26 mouse cellular contexts compared by ENCODE assay signal in the genomic region with DNA sequence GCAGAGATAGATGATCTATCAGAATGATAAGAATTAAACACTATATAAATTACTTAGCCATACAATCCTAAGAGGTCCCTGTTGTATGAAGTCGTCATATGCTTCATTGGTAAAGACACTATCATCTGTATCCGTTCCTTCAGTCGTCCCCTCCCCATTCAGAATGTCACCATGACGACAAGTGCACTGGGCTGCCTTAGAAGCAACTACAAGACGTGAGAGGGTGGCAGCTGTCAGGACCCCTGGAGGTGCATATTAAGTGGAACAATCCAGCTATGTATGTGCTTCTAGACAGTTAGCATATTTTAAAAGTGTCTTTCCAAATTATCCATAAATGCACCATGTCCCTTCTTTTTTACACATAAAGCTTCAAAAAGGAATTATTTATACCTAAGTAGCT.
DNase-seq lines count a peak whose midpoint lies in the region; ATAC-seq and TF ChIP-seq lines count a peak whose summit lies in the region.
"Had no signal": no experiment of that assay in that cellular context is flagged by ENCODE, and none has a peak within 500 bp of the region (broad histone marks: within the 10 kb centered on the region; RNA-seq: fewer than 3 reads in every experiment).

No protein-coding gene starts in this region.

- TF ChIP-seq CTCF in heart, adult 2 months (IDR thresholded peaks at IDR 0.05) = no peak
- TF ChIP-seq CTCF in liver, postnatal 0 days (IDR thresholded peaks at IDR 0.05; ENCODE audit: low read depth) = no peak

- H3K27ac ChIP-seq in forebrain, embryonic 14.5 days (ENCODE audit: low read depth, low read length) = no peak overlapping the region
- H3K27ac ChIP-seq in forebrain, embryonic 13.5 days = no peak overlapping the region
- no peak overlapping the region for H3K27ac ChIP-seq in midbrain, embryonic 13.5 days
- no peak overlapping the region for H3K27ac ChIP-seq in heart, adult 2 months
- no peak overlapping the region for H3K27ac ChIP-seq in liver, postnatal 0 days (ENCODE audit: low read depth)
- H3K27ac ChIP-seq: embryonic facial prominence, embryonic 13.5 days; liver, embryonic 14.5 days; lung, embryonic 15.5 days; neural tube, embryonic 13.5 days; stomach, embryonic 15.5 days had no signal

- H3K9me3 ChIP-seq in forebrain, embryonic 14.5 days (replicated peaks; ENCODE audit: control insufficient read depth, low read length) = no peaks in the 10 kb centered on the region
- H3K9me3 ChIP-seq in forebrain, embryonic 13.5 days (replicated peaks) = no peaks in the 10 kb centered on the region
- no peaks in the 10 kb centered on the region for H3K9me3 ChIP-seq in midbrain, embryonic 13.5 days
- H3K9me3 ChIP-seq in liver, postnatal 0 days (ENCODE audit: low read length) = no peaks in the 10 kb centered on the region
- H3K9me3 ChIP-seq: embryonic facial prominence, embryonic 13.5 days; G1E; lung, embryonic 15.5 days; neural tube, embryonic 13.5 days; stomach, embryonic 15.5 days had no signal

- intact Hi-C loops in heart, adult 2 months (cut with DNase I) = no loop called here

- H3K36me3 ChIP-seq in forebrain, embryonic 14.5 days (ENCODE audit: control insufficient read depth, insufficient read depth, low read length) = no peaks in the 10 kb centered on the region
- no peaks in the 10 kb centered on the region for H3K36me3 ChIP-seq in forebrain, embryonic 13.5 days (ENCODE audit: poor library complexity, severe bottlenecking)
- no peaks in the 10 kb centered on the region for H3K36me3 ChIP-seq in midbrain, embryonic 13.5 days
- no peaks in the 10 kb centered on the region for H3K36me3 ChIP-seq in heart, adult 2 months (ENCODE audit: control insufficient read depth, insufficient read depth, low read length)
- no peaks in the 10 kb centered on the region for H3K36me3 ChIP-seq in liver, postnatal 0 days (replicated peaks; ENCODE audit: insufficient read depth, low read length)
- H3K36me3 ChIP-seq: embryonic facial prominence, embryonic 13.5 days; G1E; lung, embryonic 15.5 days; neural tube, embryonic 13.5 days; stomach, embryonic 15.5 days had no signal

- H3K79me2 ChIP-seq in heart, adult 2 months (replicated peaks; ENCODE audit: control insufficient read depth, insufficient read depth, low read length) = no peaks in the 10 kb centered on the region

- H3K9ac ChIP-seq in forebrain, embryonic 14.5 days (ENCODE audit: low read length) = no peak overlapping the region
- H3K9ac ChIP-seq in forebrain, embryonic 13.5 days = no peak overlapping the region
- no peak overlapping the region for H3K9ac ChIP-seq in midbrain, embryonic 13.5 days (replicated peaks)
- H3K9ac ChIP-seq in heart, adult 2 months (ENCODE audit: low read depth, low read length) = no peak overlapping the region
- H3K9ac ChIP-seq in liver, postnatal 0 days (replicated peaks) = no peak overlapping the region
- H3K9ac ChIP-seq: embryonic facial prominence, embryonic 13.5 days; liver, embryonic 14.5 days; lung, embryonic 15.5 days; neural tube, embryonic 13.5 days; stomach, embryonic 15.5 days had no signal

- H3K27me3 ChIP-seq in forebrain, embryonic 14.5 days (replicated peaks; ENCODE audit: control insufficient read depth, insufficient read depth, low read length) = no peaks in the 10 kb centered on the region
- no peaks in the 10 kb centered on the region for H3K27me3 ChIP-seq in forebrain, embryonic 13.5 days
- no peaks in the 10 kb centered on the region for H3K27me3 ChIP-seq in midbrain, embryonic 13.5 days
- H3K27me3 ChIP-seq in heart, adult 2 months (ENCODE audit: control insufficient read depth, insufficient read depth, low read length) = no peaks in the 10 kb centered on the region
- no peaks in the 10 kb centered on the region for H3K27me3 ChIP-seq in liver, postnatal 0 days (ENCODE audit: insufficient read depth, low read length)
- H3K27me3 ChIP-seq: embryonic facial prominence, embryonic 13.5 days; lung, embryonic 15.5 days; neural tube, embryonic 13.5 days; Patski; stomach, embryonic 15.5 days had no signal

- no peak overlapping the region for H3K4me3 ChIP-seq in forebrain, embryonic 14.5 days (ENCODE audit: low read depth, low read length)
- no peak overlapping the region for H3K4me3 ChIP-seq in forebrain, embryonic 13.5 days
- H3K4me3 ChIP-seq in midbrain, embryonic 13.5 days (replicated peaks) = no peak overlapping the region
- H3K4me3 ChIP-seq in heart, adult 2 months = no peak overlapping the region
- H3K4me3 ChIP-seq in liver, postnatal 0 days (ENCODE audit: low read depth, low read length) = no peak overlapping the region
- H3K4me3 ChIP-seq: embryonic facial prominence, embryonic 13.5 days; lung, embryonic 15.5 days; neural tube, embryonic 13.5 days; stomach, embryonic 15.5 days had no signal

- WGBS in forebrain, embryonic 14.5 days = 40% methylated on average over 5 of the region's 5 CpGs
- 40% methylated on average over 5 of the region's 5 CpGs for WGBS in forebrain, embryonic 13.5 days
- 25% methylated on average over 5 of the region's 5 CpGs for WGBS in midbrain, embryonic 13.5 days
- 57% methylated on average over 5 of the region's 5 CpGs for WGBS in heart, adult 2 months
- 65% methylated on average over 5 of the region's 5 CpGs for WGBS in liver, postnatal 0 days (ENCODE audit: insufficient replicate concordance)

- TF ChIP-seq EP300 in heart, adult 2 months (IDR thresholded peaks at IDR 0.05; ENCODE audit: insufficient read depth, low read depth, low read length) = no peak
- no peak for TF ChIP-seq EP300 in liver, postnatal 0 days (IDR thresholded peaks at IDR 0.05; ENCODE audit: low read depth)

- no peaks in the 10 kb centered on the region for H3K4me1 ChIP-seq in forebrain, embryonic 14.5 days (ENCODE audit: control insufficient read depth, insufficient read depth, low read length)
- 0 out of 2 replicates have a peak, but pooled peaks cover 3% of the 10 kb centered on the region for H3K4me1 ChIP-seq in forebrain, embryonic 13.5 days
- peaks cover 5% of the 10 kb centered on the region; the same call in 1 of the 2 replicates for H3K4me1 ChIP-seq in midbrain, embryonic 13.5 days (replicated peaks)
- H3K4me1 ChIP-seq in heart, adult 2 months (ENCODE audit: control insufficient read depth, insufficient read depth, low read length) = no peaks in the 10 kb centered on the region
- no peaks in the 10 kb centered on the region for H3K4me1 ChIP-seq in liver, postnatal 0 days (ENCODE audit: insufficient read depth)
- H3K4me1 ChIP-seq: embryonic facial prominence, embryonic 13.5 days; lung, embryonic 15.5 days; stomach, embryonic 15.5 days had no signal

- no peak for DNase-seq in forebrain, embryonic 14.5 days (ENCODE audit: low spot score)
- peak; percentile 18 for DNase-seq in retina, embryonic 14.5 days (ENCODE audit: low spot score)
- no peak for DNase-seq in retina, postnatal 1 day
- no peak for DNase-seq in heart, adult 2 months
- no peak for DNase-seq in liver, postnatal 0 days
- no peak for DNase-seq in MN1 (ENCODE audit: low spot score)
- DNase-seq: adrenal gland, postnatal 14 days; cerebellum, adult 18-20 months; gastrocnemius, postnatal 14 days; heart, postnatal 36 days; kidney, adult 9 months; kidney, postnatal 10 days; layer of hippocampus, postnatal 36 days; liver; right cerebral cortex, postnatal 25 days had no signal

- 0 out of 2 replicates have a peak, but pooled peaks have one; percentile 40 for ATAC-seq in forebrain, embryonic 14.5 days
- no peak; the same call in 1 of the 2 replicates for ATAC-seq in forebrain, embryonic 13.5 days
- 0 out of 2 replicates have a peak, but pooled peaks have one; percentile 43 for ATAC-seq in midbrain, embryonic 13.5 days
- ATAC-seq in liver, postnatal 0 days = no peak
- ATAC-seq: intestine, postnatal 0 days; Patski had no signal

- no peak overlapping the region for H3K4me2 ChIP-seq in forebrain, embryonic 14.5 days (ENCODE audit: low read length)
- H3K4me2 ChIP-seq in forebrain, embryonic 13.5 days = no peak overlapping the region
- H3K4me2 ChIP-seq in midbrain, embryonic 13.5 days (replicated peaks) = no peak overlapping the region
- H3K4me2 ChIP-seq in liver, postnatal 0 days (ENCODE audit: low read depth, low read length) = no peak overlapping the region
- H3K4me2 ChIP-seq: embryonic facial prominence, embryonic 13.5 days; heart, embryonic 11.5 days; lung, embryonic 15.5 days; neural tube, embryonic 13.5 days; stomach, embryonic 15.5 days had no signal

- TF ChIP-seq POLR2A in heart, adult 2 months (IDR thresholded peaks at IDR 0.05; ENCODE audit: insufficient read depth, low read depth, low read length) = no peak

Comparison
In these comparisons a context has a peak if more than half of its experiments do, and no peak if none do; other contexts are left out.
1. ATAC-seq: peak in forebrain, embryonic 14.5 days (single experiment) and midbrain, embryonic 13.5 days (single experiment); none in forebrain, embryonic 13.5 days (single experiment) and liver, postnatal 0 days (single experiment).